Mouse (Mus musculus) ES-E14 (cell line): ENCODE data around the gene Nmbr.

ENCODE experiments used
- CHD2 ChIP-seq: IDR thresholded peaks from 2 replicates; pipeline ENCODE4 v1.6.1; 2014; ENCODE audit warnings: mild to moderate bottlenecking, low read depth, low read length, inconsistent platforms
- HCFC1 ChIP-seq: IDR thresholded peaks from 2 replicates; pipeline ENCODE4 v1.6.1; 2012; ENCODE audit warnings: low read length, inconsistent platforms, borderline replicate concordance; ENCODE audit not compliant: insufficient read depth
- MAFK ChIP-seq: IDR thresholded peaks from 2 replicates; pipeline ENCODE4 v1.6.1; 2014; ENCODE audit warnings: mild to moderate bottlenecking, low read depth, low read length, inconsistent platforms; ENCODE audit not compliant: insufficient read depth
- ZC3H11A ChIP-seq: IDR thresholded peaks from 2 replicates; pipeline ENCODE4 v1.6.1; 2012; ENCODE audit warnings: low read depth, mild to moderate bottlenecking, inconsistent platforms, low read length, borderline replicate concordance
- ZNF384 ChIP-seq: IDR thresholded peaks from 2 replicates; pipeline ENCODE4 v1.6.1; 2012; ENCODE audit warnings: low read depth, low read length, inconsistent platforms

GRCm38 (mm10) chr10:14703239-14703638, 2.2 kb upstream of the Nmbr start:
- TF ChIP-seq MAFK (no peak), ZNF384 (no peak), ZC3H11A (no peak), HCFC1 (no peak), CHD2 (no peak)
